Mouse (Mus musculus) midbrain, embryonic 11.5 days (tissue): ENCODE measurements around the gene Scn11a. TPM values are rescaled to one million over a fixed set of nuclear protein-coding genes. Genes with fewer than 3 reads are reported as not detected.

Experiments used
- ATAC-seq: fragments of 200-750 bp; cut with Nextera tagmentation; 2 replicates; pipeline ENCODE4 v1.8.0; 2017; ENCODE audit warnings: moderate TSS enrichment, moderate library complexity; ENCODE audit not compliant: low FRiP score
- DNase-seq: peaks from one replicate; pipeline ENCODE4 v3.0.0; 2015; ENCODE audit warnings: low spot score; ENCODE audit errors: missing footprints
- H3K27ac ChIP-seq: fragments of 300-500 bp; sonication (generic); 2 replicates; pipeline ENCODE4 v1.5.1; 2014; ENCODE audit warnings: low read depth, low read length
- H3K27me3 ChIP-seq: fragments of 300-500 bp; sonication (generic); 2 replicates; pipeline ENCODE4 v1.6.1; 2014; ENCODE audit warnings: mild to moderate bottlenecking, low read length, moderate library complexity, mixed read lengths; ENCODE audit not compliant: control insufficient read depth, insufficient read depth
- H3K36me3 ChIP-seq: fragments of 300-500 bp; sonication (generic); 2 replicates; pipeline ENCODE4 v1.6.1; 2014; ENCODE audit warnings: mild to moderate bottlenecking, low read length, moderate library complexity, mixed read lengths; ENCODE audit not compliant: control insufficient read depth, insufficient read depth
- H3K4me1 ChIP-seq: fragments of 300-500 bp; sonication (generic); 2 replicates; pipeline ENCODE4 v1.6.1; 2014; ENCODE audit warnings: low read length; ENCODE audit not compliant: control insufficient read depth, insufficient read depth
- H3K4me2 ChIP-seq: fragments of 300-500 bp; sonication (generic); 2 replicates; pipeline ENCODE4 v1.6.1; 2014; ENCODE audit warnings: mild to moderate bottlenecking, moderate library complexity
- H3K4me3 ChIP-seq: fragments of 300-500 bp; sonication (generic); 2 replicates; pipeline ENCODE4 v1.5.1; 2014; ENCODE audit warnings: low read depth, low read length
- H3K9ac ChIP-seq: fragments of 300-500 bp; sonication (generic); 2 replicates; pipeline ENCODE4 v1.6.1; 2014; ENCODE audit warnings: low read length
- H3K9me3 ChIP-seq: fragments of 300-500 bp; sonication (generic); 2 replicates; pipeline ENCODE4 v1.6.1; 2016; ENCODE audit warnings: low read length; ENCODE audit not compliant: control insufficient read depth
- WGBS: fragments of 180-500 bp; shearing (Covaris S2); extraction: QIAGEN DNeasy Blood & Tissue Kit; methylation state at CpG from one replicate; pipeline ENCODE4 v1.1.7; 2014; 5-methylcytosine and 5-hydroxymethylcytosine counted together
- polyA plus RNA-seq: library from polyadenylated mRNA; unstranded; fragments of >200 nt; fragmentation: Nextera tagmentation; extraction: Ambion mirVana; gene quantifications from 2 replicates; pipeline ENCODE4 v1.2.1, GENCODE M21; 2014

The Scn11a gene
- polyA plus RNA-seq, 1 experiment from 2014 or later = 0.23 TPM

GRCm38 (mm10) chr9:119803845-119804500 lies 21.3 kb downstream of the Scn11a start:
- peak overlapping the region; percentile 64; the same call in 1 of the 2 replicates for H3K27ac ChIP-seq
- ATAC-seq (peak; percentile 72), DNase-seq (peak; percentile 90)
- H3K27me3 ChIP-seq = no peaks in the 10 kb centered on the region; the same call in 1 of the 2 replicates
- no peak overlapping the region for H3K4me3 ChIP-seq
- WGBS = 39% methylated on average over 15 of the region's 15 CpGs
- no peak overlapping the region; the same call in 1 of the 2 replicates for H3K9ac ChIP-seq
- no peaks in the 10 kb centered on the region for H3K9me3 ChIP-seq
- H3K36me3 ChIP-seq = no peaks in the 10 kb centered on the region
- peak overlapping the region; percentile 25; the same call in 1 of the 2 replicates for H3K4me2 ChIP-seq
- peaks cover 25% of the 10 kb centered on the region for H3K4me1 ChIP-seq

- peak; percentile 91 for DNase-seq
- H3K9ac ChIP-seq = no peak overlapping the region; the same call in 1 of the 2 replicates
- H3K4me3 ChIP-seq = no peak overlapping the region
- 30% methylated on average over 16 of the region's 16 CpGs for WGBS
- no peaks in the 10 kb centered on the region for H3K9me3 ChIP-seq
- H3K36me3 ChIP-seq = no peaks in the 10 kb centered on the region
- H3K4me2 ChIP-seq = peak overlapping the region; percentile 25; the same call in 1 of the 2 replicates
- H3K4me1 ChIP-seq = peaks cover 25% of the 10 kb centered on the region
- peak overlapping the region; percentile 64 for H3K27ac ChIP-seq
- ATAC-seq = peak; percentile 91
- no peaks in the 10 kb centered on the region; the same call in 1 of the 2 replicates for H3K27me3 ChIP-seq
These were observed 22.0 kb downstream of the Scn11a start for GRCm38 (mm10) chr9:119803169-119803827.

- WGBS = 71% methylated on average over 6 of the region's 6 CpGs
- Histone ChIP-seq H3K9me3 (no peaks in the 10 kb centered on the region), H3K4me3 (no peak overlapping the region), H3K9ac (no peak overlapping the region), H3K4me1 (peaks cover 25% of the 10 kb centered on the region), H3K27ac (no peak overlapping the region), H3K36me3 (no peaks in the 10 kb centered on the region), H3K27me3 (no peaks in the 10 kb centered on the region; the same call in 1 of the 2 replicates), H3K4me2 (no peak overlapping the region)
- ATAC-seq (no peak), DNase-seq (peak; percentile 76)
These were observed 23.8 kb downstream of the Scn11a start for GRCm38 (mm10) chr9:119801460-119801859.

DNA sequence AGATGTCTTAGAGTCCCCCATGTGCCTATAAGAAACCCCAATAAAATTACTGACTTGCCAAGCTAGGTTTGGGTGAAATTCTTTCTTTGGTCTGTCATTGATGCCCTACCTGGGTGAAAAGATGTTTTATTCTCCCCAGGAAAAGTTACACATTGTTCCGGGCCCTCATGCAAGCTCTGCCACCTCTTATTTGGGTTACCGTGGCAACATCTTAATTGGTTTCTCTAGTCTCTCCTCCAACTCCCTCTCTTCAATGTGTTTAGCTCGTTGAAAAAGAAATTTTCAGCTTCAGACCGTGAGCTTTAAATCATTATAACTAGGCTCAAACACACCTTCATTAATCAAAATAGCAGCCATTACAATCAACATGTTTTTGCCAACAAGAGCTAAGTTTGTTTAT lies 28.5 kb downstream of the Scn11a start:
- no peak overlapping the region for H3K27ac ChIP-seq
- no peaks in the 10 kb centered on the region for H3K4me1 ChIP-seq
- H3K9ac ChIP-seq = no peak overlapping the region
- no peaks in the 10 kb centered on the region for H3K36me3 ChIP-seq
- no peaks in the 10 kb centered on the region for H3K9me3 ChIP-seq
- H3K4me2 ChIP-seq = no peak overlapping the region
- no peak for ATAC-seq
- WGBS = 69% methylated on average over 4 of the region's 4 CpGs
- H3K27me3 ChIP-seq = no peaks in the 10 kb centered on the region; the same call in 1 of the 2 replicates
- no peak overlapping the region for H3K4me3 ChIP-seq
- DNase-seq = no peak

- H3K4me3 ChIP-seq = no peak overlapping the region
- H3K9me3 ChIP-seq = no peaks in the 10 kb centered on the region
- DNase-seq (peak; percentile 12), ATAC-seq (no peak)
- WGBS = 86% methylated on average over 15 of the region's 15 CpGs
- no peaks in the 10 kb centered on the region for H3K36me3 ChIP-seq
- no peaks in the 10 kb centered on the region for H3K27me3 ChIP-seq
- H3K9ac ChIP-seq = no peak overlapping the region
- H3K27ac ChIP-seq = no peak overlapping the region
- no peak overlapping the region for H3K4me2 ChIP-seq
- H3K4me1 ChIP-seq = no peaks in the 10 kb centered on the region
These were observed 29.9 kb downstream of the Scn11a start for GRCm38 (mm10) chr9:119795254-119795912.

GRCm38 (mm10) chr9:119794470-119794869 lies 30.8 kb downstream of the Scn11a start:
- DNase-seq (no peak), ATAC-seq (no peak)
- no peaks in the 10 kb centered on the region for H3K27me3 ChIP-seq
- H3K36me3 ChIP-seq = no peaks in the 10 kb centered on the region
- H3K9me3 ChIP-seq = no peaks in the 10 kb centered on the region
- 81% methylated on average over 4 of the region's 4 CpGs for WGBS
- no peaks in the 10 kb centered on the region for H3K4me1 ChIP-seq
- H3K4me3 ChIP-seq = no peak overlapping the region
- H3K4me2 ChIP-seq = no peak overlapping the region
- no peak overlapping the region for H3K27ac ChIP-seq
- H3K9ac ChIP-seq = no peak overlapping the region

DNA sequence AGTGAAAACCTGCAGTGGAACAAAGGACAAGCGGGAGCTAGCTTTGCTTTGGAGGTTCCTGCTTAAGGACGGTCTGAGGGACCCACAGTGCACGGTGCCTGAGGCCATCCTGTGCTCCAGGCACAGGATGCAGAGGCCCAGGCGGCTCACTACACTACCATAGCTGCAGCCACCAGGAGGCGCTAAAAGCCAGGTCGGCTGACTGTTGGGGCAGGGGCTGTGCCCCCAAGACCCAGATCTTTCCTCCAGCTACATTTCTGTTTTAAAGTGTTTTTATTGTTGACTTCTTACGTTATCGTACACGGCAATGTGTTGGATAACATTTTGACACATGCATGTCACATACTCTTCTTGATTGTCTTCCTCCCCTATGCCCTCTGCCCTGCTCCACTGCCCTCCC lies 32.8 kb downstream of the Scn11a start:
- no peaks in the 10 kb centered on the region for H3K36me3 ChIP-seq
- no peaks in the 10 kb centered on the region for H3K27me3 ChIP-seq
- ATAC-seq = no peak
- no peaks in the 10 kb centered on the region for H3K9me3 ChIP-seq
- 53% methylated on average over 9 of the region's 9 CpGs for WGBS
- H3K27ac ChIP-seq = no peak overlapping the region
- H3K9ac ChIP-seq = no peak overlapping the region
- peak; percentile 78 for DNase-seq
- H3K4me2 ChIP-seq = no peak overlapping the region
- no peak overlapping the region for H3K4me3 ChIP-seq
- no peaks in the 10 kb centered on the region for H3K4me1 ChIP-seq

- Histone ChIP-seq H3K27me3 (no peaks in the 10 kb centered on the region), H3K27ac (no peak overlapping the region), H3K36me3 (no peaks in the 10 kb centered on the region), H3K4me1 (no peaks in the 10 kb centered on the region), H3K9ac (no peak overlapping the region), H3K4me2 (no peak overlapping the region), H3K9me3 (0 out of 2 replicates have a peak, but pooled peaks cover 2% of the 10 kb centered on the region), H3K4me3 (no peak overlapping the region)
- no peak for ATAC-seq
- DNase-seq = peak; percentile 21
- WGBS = 91% methylated on average over 3 of the region's 3 CpGs
These were observed 44.4 kb downstream of the Scn11a start for GRCm38 (mm10) chr9:119780901-119781300.

DNA sequence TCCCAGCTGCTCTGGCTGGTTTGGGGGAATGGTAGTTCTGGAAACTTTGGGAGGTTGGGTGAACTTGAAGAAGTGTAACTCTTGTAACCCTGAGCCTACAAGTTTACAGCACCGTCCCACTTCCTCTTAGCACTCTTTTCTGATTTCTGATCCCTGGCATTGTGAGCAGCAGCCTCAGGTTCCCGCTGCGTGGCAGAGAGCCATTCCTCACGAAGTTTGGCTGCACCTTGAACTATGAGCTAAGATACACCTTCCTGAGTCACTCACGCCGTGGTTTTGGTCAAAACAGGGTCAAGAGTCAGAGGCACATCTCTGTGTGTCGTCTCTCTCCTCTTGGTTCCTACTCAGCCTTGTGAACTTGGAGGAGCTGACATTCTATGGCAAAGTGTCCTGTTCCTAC lies 48.6 kb downstream of the Scn11a start:
- 89% methylated on average over 7 of the region's 7 CpGs for WGBS
- no peak overlapping the region for H3K4me3 ChIP-seq
- ATAC-seq = no peak
- no peak overlapping the region for H3K4me2 ChIP-seq
- H3K27me3 ChIP-seq = no peaks in the 10 kb centered on the region
- H3K9ac ChIP-seq = no peak overlapping the region
- no peaks in the 10 kb centered on the region for H3K9me3 ChIP-seq
- H3K36me3 ChIP-seq = no peaks in the 10 kb centered on the region
- no peaks in the 10 kb centered on the region for H3K4me1 ChIP-seq
- no peak for DNase-seq
- H3K27ac ChIP-seq = no peak overlapping the region
